Mouse (Mus musculus) ES-Bruce4 (cell line): ENCODE results near the gene Vcl.

Source experiments
- CTCF ChIP-seq: IDR thresholded peaks from one replicate; pipeline ENCODE4 v1.8.1; 2011; ENCODE audit warnings: low read depth, low read length
- EP300 ChIP-seq: IDR thresholded peaks from 2 replicates; pipeline ENCODE4 v1.6.1; 2011; ENCODE audit warnings: low read depth, low read length; ENCODE audit not compliant: insufficient read depth
- POLR2A ChIP-seq: IDR thresholded peaks from one replicate; pipeline ENCODE4 v1.8.1; 2011; ENCODE audit warnings: low read length; ENCODE audit not compliant: insufficient read depth

DNA sequence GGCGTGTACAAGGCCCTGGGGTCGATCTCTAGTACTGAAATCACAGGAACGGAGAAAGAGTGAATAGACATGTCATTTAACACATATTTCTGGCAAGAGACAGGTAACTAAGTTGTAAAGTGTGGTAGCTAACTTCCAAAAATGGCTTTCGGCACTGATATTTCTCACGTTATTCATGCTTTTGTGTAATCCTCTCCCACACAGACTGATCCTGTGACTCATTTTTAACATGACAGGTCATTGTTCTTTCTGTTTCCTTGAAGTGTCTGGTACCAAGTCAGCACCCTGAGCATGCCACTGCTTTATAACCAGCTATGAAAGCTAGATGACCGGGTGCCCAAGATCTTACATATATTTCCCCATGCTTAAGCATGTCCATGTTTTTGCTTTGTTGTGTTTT lies 26.1 kb upstream of the Vcl start:
- TF ChIP-seq CTCF, result no peak
- no peak for TF ChIP-seq POLR2A
- no peak for TF ChIP-seq EP300
